25 mouse cellular contexts compared by ENCODE assay signal in genomic region chr6:17922967-17923366, GRCm38 (mm10).
DNase-seq lines count a peak whose midpoint lies in the region; ATAC-seq and TF ChIP-seq lines count a peak whose summit lies in the region.
"Had no signal": no experiment of that assay in that cellular context is flagged by ENCODE, and none has a peak within 500 bp of the region (broad histone marks: within the 10 kb centered on the region; RNA-seq: fewer than 3 reads in every experiment).

No protein-coding gene starts in this region.

- H3K4me2 ChIP-seq in lung, embryonic 14.5 days, result no peak overlapping the region
- H3K4me2 ChIP-seq: embryonic facial prominence, embryonic 15.5 days; hindbrain, embryonic 12.5 days; limb, embryonic 12.5 days; liver, embryonic 15.5 days; midbrain, embryonic 15.5 days had no signal

- no peaks in the 10 kb centered on the region for H3K27me3 ChIP-seq in lung, embryonic 14.5 days (ENCODE audit: insufficient read depth, low read length)
- H3K27me3 ChIP-seq: embryonic facial prominence, embryonic 15.5 days; hindbrain, embryonic 12.5 days; limb, embryonic 12.5 days; liver, embryonic 15.5 days; midbrain, embryonic 15.5 days had no signal

- no peak overlapping the region for H3K4me3 ChIP-seq in lung, embryonic 14.5 days (ENCODE audit: low read depth, low read length)
- H3K4me3 ChIP-seq: embryonic facial prominence, embryonic 10.5 days; embryonic facial prominence, embryonic 15.5 days; hindbrain, embryonic 12.5 days; limb, embryonic 12.5 days; liver, embryonic 15.5 days; midbrain, embryonic 10.5 days; midbrain, embryonic 15.5 days had no signal

- H3K36me3 ChIP-seq in lung, embryonic 14.5 days (ENCODE audit: insufficient read depth), result 0 out of 2 replicates have a peak, but pooled peaks cover 8% of the 10 kb centered on the region
- H3K36me3 ChIP-seq: embryonic facial prominence, embryonic 10.5 days; embryonic facial prominence, embryonic 15.5 days; liver, embryonic 15.5 days had no signal

- H3K9me3 ChIP-seq in lung, embryonic 14.5 days (ENCODE audit: low read depth, low read length), result no peaks in the 10 kb centered on the region
- H3K9me3 ChIP-seq: embryonic facial prominence, embryonic 10.5 days; embryonic facial prominence, embryonic 15.5 days; hindbrain, embryonic 12.5 days; limb, embryonic 12.5 days; liver, embryonic 15.5 days; midbrain, embryonic 10.5 days; midbrain, embryonic 15.5 days had no signal

- peak overlapping the region; percentile 68; the same call in 1 of the 2 replicates for H3K27ac ChIP-seq in lung, embryonic 14.5 days (ENCODE audit: low read depth)
- H3K27ac ChIP-seq: embryonic facial prominence, embryonic 10.5 days; embryonic facial prominence, embryonic 15.5 days; hindbrain, embryonic 12.5 days; hindbrain, postnatal 0 days; limb, embryonic 12.5 days; liver, embryonic 15.5 days; midbrain, embryonic 10.5 days; midbrain, embryonic 15.5 days had no signal

- intact Hi-C loops in heart, postnatal 14 days (cut with DNase I), result no loop called here
- intact Hi-C loops in gastrocnemius, postnatal 14 days (cut with DNase I; ENCODE audit: low total_unique reads), result no loop called here

- TF ChIP-seq CTCF in lung, embryonic 14.5 days (IDR thresholded peaks at IDR 0.05; ENCODE audit: low read depth), result no peak

- 0 out of 2 replicates have a peak, but pooled peaks cover 4% of the 10 kb centered on the region for H3K4me1 ChIP-seq in lung, embryonic 14.5 days (ENCODE audit: insufficient read depth)
- H3K4me1 ChIP-seq: hindbrain, embryonic 12.5 days; liver, embryonic 15.5 days; midbrain, embryonic 15.5 days had no signal

- WGBS in lung, embryonic 14.5 days, result 54% methylated on average over 3 of the region's 3 CpGs

- no peak for DNase-seq in lung, embryonic 14.5 days
- DNase-seq in lung, adult 18-20 months, result no peak
- peak; percentile 43 for DNase-seq in 416B (ENCODE audit: low read depth)
- no peak for DNase-seq in heart, postnatal 14 days
- no peak for DNase-seq in gastrocnemius, postnatal 14 days
- DNase-seq: adrenal gland, adult 8-10 months; cerebellum, postnatal 14 days; kidney, adult 9 months; kidney, postnatal 10 days; lung, postnatal 36 days; right cerebral cortex, adult 18-20 months; spleen, adult 18-20 months; thymus, postnatal 14 days had no signal

- H3K9ac ChIP-seq in lung, embryonic 14.5 days, result no peak overlapping the region
- H3K9ac ChIP-seq: embryonic facial prominence, embryonic 15.5 days; hindbrain, embryonic 12.5 days; limb, embryonic 12.5 days; liver, embryonic 15.5 days; midbrain, embryonic 15.5 days had no signal

- ATAC-seq in lung, embryonic 14.5 days (ENCODE audit: insufficient read depth), result no peak
- ATAC-seq in activated CD4-positive, CD25-positive, alpha-beta regulatory T cell, adult 4 months, result peak; percentile 40
- peak; percentile 49 for ATAC-seq in inflammation-experienced regulatory T-cells, adult 6 months
- ATAC-seq: forebrain, embryonic 14.5 days; hindbrain, postnatal 0 days; intestine, postnatal 0 days; midbrain, embryonic 15.5 days had no signal
